Comparison of ENCODE assay signal across 12 mouse cellular contexts in the genomic region with DNA sequence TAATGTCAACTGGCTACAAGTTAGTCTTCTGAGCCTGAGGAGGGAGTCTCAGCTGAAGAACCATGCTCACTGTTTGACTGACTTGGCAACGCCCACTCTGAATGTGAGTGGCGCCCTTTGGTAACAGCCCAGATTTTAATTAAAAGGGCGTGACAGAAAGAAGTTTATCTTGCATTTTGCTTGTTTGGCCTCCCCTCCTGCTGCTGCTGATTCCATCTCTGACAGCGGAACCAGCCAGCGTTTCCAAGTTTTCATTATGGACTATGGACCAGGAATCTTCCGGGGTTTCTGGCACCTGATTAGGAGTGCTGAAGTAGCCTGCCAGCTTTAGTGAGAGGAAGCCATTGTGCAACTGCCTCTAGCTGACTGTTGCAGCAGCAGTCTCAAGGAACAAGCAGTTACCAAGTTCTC.
DNase-seq lines count a peak whose midpoint lies in the region; ATAC-seq and TF ChIP-seq lines count a peak whose summit lies in the region.
"Had no signal": no experiment of that assay in that cellular context is flagged by ENCODE, and none has a peak within 500 bp of the region (broad histone marks: within the 10 kb centered on the region; RNA-seq: fewer than 3 reads in every experiment).

No protein-coding gene starts in this region.

- no peak overlapping the region for H3K27ac ChIP-seq in hindbrain, postnatal 0 days
- H3K27ac ChIP-seq in hindbrain, embryonic 10.5 days: no peak overlapping the region
- H3K27ac ChIP-seq in lung, postnatal 0 days (ENCODE audit: low read length): no peak overlapping the region
- H3K27ac ChIP-seq in left cerebral cortex, adult 2 months: no peak overlapping the region
- H3K27ac ChIP-seq: heart, embryonic 13.5 days; limb, embryonic 15.5 days; neural tube, embryonic 13.5 days had no signal

- WGBS in hindbrain, postnatal 0 days: 21% methylated on average over 6 of the region's 6 CpGs
- 64% methylated on average over 6 of the region's 6 CpGs for WGBS in hindbrain, embryonic 10.5 days
- WGBS in lung, postnatal 0 days: 57% methylated on average over 6 of the region's 6 CpGs

- H3K36me3 ChIP-seq in hindbrain, postnatal 0 days (ENCODE audit: insufficient read depth, low read length): no peaks in the 10 kb centered on the region
- H3K36me3 ChIP-seq in hindbrain, embryonic 10.5 days: no peaks in the 10 kb centered on the region
- H3K36me3 ChIP-seq in lung, postnatal 0 days (ENCODE audit: insufficient read depth, low read length): no peaks in the 10 kb centered on the region
- H3K36me3 ChIP-seq: heart, embryonic 13.5 days; limb, embryonic 15.5 days; neural tube, embryonic 13.5 days had no signal

- H3K4me2 ChIP-seq in hindbrain, postnatal 0 days (ENCODE audit: low read depth, low read length): peak overlapping the region; percentile 38
- H3K4me2 ChIP-seq in lung, postnatal 0 days (replicated peaks; ENCODE audit: low read depth, low read length): no peak overlapping the region; the same call in 1 of the 2 replicates
- H3K4me2 ChIP-seq: heart, embryonic 13.5 days; limb, embryonic 15.5 days; neural tube, embryonic 13.5 days had no signal

- intact Hi-C loops in left cerebral cortex, adult 2 months (cut with DNase I): no loop called here

- ATAC-seq in hindbrain, postnatal 0 days: peak; percentile 70; the same call in 1 of the 2 replicates
- ATAC-seq in lung, postnatal 0 days: peak; percentile 65

- peaks cover 4% of the 10 kb centered on the region; the same call in 1 of the 2 replicates for H3K4me1 ChIP-seq in hindbrain, postnatal 0 days (ENCODE audit: insufficient read depth, low read length)
- 0 out of 2 replicates have a peak, but pooled peaks cover 8% of the 10 kb centered on the region for H3K4me1 ChIP-seq in hindbrain, embryonic 10.5 days (replicated peaks)
- H3K4me1 ChIP-seq in lung, postnatal 0 days (ENCODE audit: insufficient read depth, low read depth, low read length): no peaks in the 10 kb centered on the region; the same call in 1 of the 2 replicates
- H3K4me1 ChIP-seq: heart, embryonic 13.5 days had no signal

- H3K27me3 ChIP-seq in hindbrain, postnatal 0 days (ENCODE audit: insufficient read depth, low read length): no peaks in the 10 kb centered on the region
- H3K27me3 ChIP-seq in hindbrain, embryonic 10.5 days (ENCODE audit: insufficient read depth, poor library complexity, severe bottlenecking): no peaks in the 10 kb centered on the region
- H3K27me3 ChIP-seq in lung, postnatal 0 days (replicated peaks; ENCODE audit: insufficient read depth, low read length): no peaks in the 10 kb centered on the region
- H3K27me3 ChIP-seq: heart, embryonic 13.5 days; limb, embryonic 15.5 days had no signal

- peak; percentile 64 for DNase-seq in hindbrain, postnatal 0 days (ENCODE audit: low spot score)
- DNase-seq in hindbrain, embryonic 10.5 days (ENCODE audit: low spot score): no peak
- peak; percentile 1 for DNase-seq in c-Kit-negative CD71-positive TER-119-positive erythroid progenitor cells, embryonic 14.5 days (ENCODE audit: low read depth, low spot score)
- DNase-seq in heart, adult 9 months (ENCODE audit: low spot score in 2 of 2): peak; percentile 18 to 30
- DNase-seq in lung, postnatal 0 days (ENCODE audit: low spot score): peak; percentile 74
- DNase-seq in layer of hippocampus, adult 8-10 months (ENCODE audit: low spot score in 2 of 2): no peak
- no peak for DNase-seq in left cerebral cortex, adult 2 months (ENCODE audit: extremely low spot score in 1 of 2, low spot score in 2 of 2)
- DNase-seq in retina, embryonic 14.5 days (ENCODE audit: low spot score): no peak
- DNase-seq: cerebellum, adult 9-11 months had no signal

- H3K9ac ChIP-seq in hindbrain, postnatal 0 days (replicated peaks; ENCODE audit: low read length): no peak overlapping the region
- no peak overlapping the region for H3K9ac ChIP-seq in lung, postnatal 0 days (replicated peaks; ENCODE audit: low read depth)
- H3K9ac ChIP-seq: heart, embryonic 13.5 days; limb, embryonic 15.5 days; neural tube, embryonic 13.5 days had no signal

- no peak for TF ChIP-seq CTCF in hindbrain, postnatal 0 days (IDR thresholded peaks at IDR 0.05; ENCODE audit: low read depth)
- no peak for TF ChIP-seq CTCF in lung, postnatal 0 days (IDR thresholded peaks at IDR 0.05)
- no peak for TF ChIP-seq CTCF in left cerebral cortex, adult 2 months (IDR thresholded peaks at IDR 0.05)

- no peak for TF ChIP-seq EP300 in lung, postnatal 0 days (IDR thresholded peaks at IDR 0.05)

- peak overlapping the region; percentile 2; the same call in 1 of the 2 replicates for H3K4me3 ChIP-seq in hindbrain, postnatal 0 days (ENCODE audit: low read length)
- no peak overlapping the region for H3K4me3 ChIP-seq in hindbrain, embryonic 10.5 days
- no peak overlapping the region for H3K4me3 ChIP-seq in lung, postnatal 0 days (ENCODE audit: low read depth, low read length)
- no peak overlapping the region for H3K4me3 ChIP-seq in left cerebral cortex, adult 2 months
- H3K4me3 ChIP-seq: heart, embryonic 13.5 days; limb, embryonic 15.5 days; neural tube, embryonic 13.5 days had no signal

- H3K9me3 ChIP-seq in hindbrain, postnatal 0 days (ENCODE audit: low read length): no peaks in the 10 kb centered on the region
- no peaks in the 10 kb centered on the region for H3K9me3 ChIP-seq in hindbrain, embryonic 10.5 days
- H3K9me3 ChIP-seq in lung, postnatal 0 days (ENCODE audit: low read length): no peaks in the 10 kb centered on the region
- H3K9me3 ChIP-seq: heart, embryonic 13.5 days; limb, embryonic 15.5 days; neural tube, embryonic 13.5 days had no signal

Comparison
In these comparisons a context has a peak if more than half of its experiments do, and no peak if none do; other contexts are left out.
1. DNase-seq: peak in hindbrain, postnatal 0 days (single experiment), c-Kit-negative CD71-positive TER-119-positive erythroid progenitor cells, embryonic 14.5 days (single experiment), heart, adult 9 months (2 of 2) and lung, postnatal 0 days (single experiment); none in hindbrain, embryonic 10.5 days (single experiment), layer of hippocampus, adult 8-10 months (0 of 2), left cerebral cortex, adult 2 months (0 of 2) and retina, embryonic 14.5 days (single experiment).